Mouse (Mus musculus) CD4-positive, CD25-positive, alpha-beta regulatory T cell, adult 2 months (primary cell): Measurements from ENCODE around the gene Acod1.

Experiments
- DNase-seq: peaks from one replicate; pipeline ENCODE4 v3.0.0-alpha.2; 2012; ENCODE audit warnings: low read depth, low spot score

Gene Acod1

DNA sequence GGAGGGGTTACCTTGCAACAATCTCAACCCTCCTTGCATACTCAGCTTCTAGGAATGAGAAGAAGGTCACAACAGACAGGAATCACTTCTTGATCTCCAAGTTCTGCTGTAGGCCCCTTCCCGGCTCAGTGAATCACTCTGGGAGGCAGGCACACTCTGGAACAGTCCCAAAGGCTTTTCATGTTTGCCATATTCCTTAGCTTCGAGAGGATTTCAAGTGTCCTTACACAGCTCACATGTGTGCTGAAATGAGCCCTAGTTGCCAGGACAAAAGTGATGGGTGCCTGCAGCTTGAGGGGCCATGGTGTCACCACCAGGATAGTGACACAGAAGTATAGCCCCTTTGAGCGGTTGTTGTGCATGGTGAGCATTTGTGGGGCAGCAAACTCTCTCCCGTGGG, 26.0 kb downstream of the Acod1 start:
- DNase-seq = no peak

DNA sequence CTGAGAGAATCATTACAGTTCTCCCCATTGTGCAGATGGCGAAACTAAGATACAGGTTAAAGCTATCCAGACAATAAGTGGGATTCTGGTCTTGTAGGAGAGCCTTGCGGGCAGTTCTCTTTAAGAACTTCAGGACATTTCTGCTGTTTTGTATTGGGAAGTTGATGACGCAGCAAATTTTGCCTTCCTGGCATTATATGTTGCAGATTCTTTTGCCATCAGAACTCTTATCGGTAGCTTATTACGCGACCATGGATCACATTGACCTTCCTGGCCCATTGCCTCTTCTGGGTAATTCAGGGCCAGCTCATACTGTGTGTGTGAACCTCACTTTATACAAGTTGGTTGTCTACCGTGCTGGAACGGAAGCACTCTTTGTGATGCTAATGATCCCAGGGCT, 27.0 kb downstream of the Acod1 start:
- no peak for DNase-seq

DNA sequence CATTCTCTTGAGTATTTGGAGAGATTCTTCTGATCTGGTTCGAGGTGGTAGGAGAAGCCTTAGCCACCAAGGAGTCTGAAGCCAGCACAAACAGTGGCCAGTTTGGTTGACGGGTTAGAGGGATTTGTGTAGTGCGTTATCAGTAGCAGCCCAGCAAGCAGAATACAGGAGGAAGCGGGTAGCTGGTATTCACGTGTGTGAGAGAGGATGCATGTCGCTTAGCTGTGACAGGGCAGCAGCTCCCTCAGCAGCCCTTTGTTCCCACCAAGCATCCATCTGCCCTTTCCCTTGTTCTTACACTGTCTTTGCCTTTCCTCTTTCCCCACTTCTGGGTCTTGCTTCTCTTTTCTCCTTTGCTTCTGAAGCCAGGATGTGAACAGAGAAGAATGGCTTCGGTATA, 28.4 kb downstream of the Acod1 start:
- no peak for DNase-seq

DNA sequence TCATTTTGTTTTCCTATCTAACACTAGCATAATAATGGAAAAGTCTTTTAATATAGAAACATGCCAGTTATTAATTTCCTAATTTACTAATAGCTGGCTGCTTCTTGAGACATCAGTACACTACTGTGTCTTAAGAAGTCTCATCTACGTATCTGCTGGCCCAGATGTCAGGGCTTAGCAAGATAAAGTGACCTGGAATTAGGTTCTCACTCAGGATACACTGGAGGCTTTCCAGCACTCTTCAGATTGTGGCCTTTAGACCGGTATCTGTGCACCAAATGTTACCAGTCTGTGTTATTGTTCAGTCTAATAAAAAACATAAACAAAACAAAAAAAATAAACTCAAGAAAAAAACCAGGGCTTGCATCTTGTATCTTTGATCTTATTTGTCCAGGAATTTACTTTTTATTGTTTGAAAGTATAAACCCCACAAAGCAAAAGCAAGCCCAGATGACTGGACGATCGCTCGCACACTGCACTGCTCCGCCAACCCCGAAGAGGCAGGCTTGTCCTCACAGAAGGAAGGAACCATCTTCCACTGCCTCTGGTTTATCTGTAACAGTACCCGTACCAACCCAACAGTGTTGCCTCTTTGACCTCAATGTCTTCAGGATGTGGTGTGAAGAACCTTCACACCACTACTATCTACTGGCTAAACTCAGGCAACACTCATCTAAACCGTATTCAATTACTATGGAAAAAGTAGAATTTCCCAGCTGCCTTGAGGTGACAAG, 30.7 kb downstream of the Acod1 start:
- DNase-seq = no peak

DNA sequence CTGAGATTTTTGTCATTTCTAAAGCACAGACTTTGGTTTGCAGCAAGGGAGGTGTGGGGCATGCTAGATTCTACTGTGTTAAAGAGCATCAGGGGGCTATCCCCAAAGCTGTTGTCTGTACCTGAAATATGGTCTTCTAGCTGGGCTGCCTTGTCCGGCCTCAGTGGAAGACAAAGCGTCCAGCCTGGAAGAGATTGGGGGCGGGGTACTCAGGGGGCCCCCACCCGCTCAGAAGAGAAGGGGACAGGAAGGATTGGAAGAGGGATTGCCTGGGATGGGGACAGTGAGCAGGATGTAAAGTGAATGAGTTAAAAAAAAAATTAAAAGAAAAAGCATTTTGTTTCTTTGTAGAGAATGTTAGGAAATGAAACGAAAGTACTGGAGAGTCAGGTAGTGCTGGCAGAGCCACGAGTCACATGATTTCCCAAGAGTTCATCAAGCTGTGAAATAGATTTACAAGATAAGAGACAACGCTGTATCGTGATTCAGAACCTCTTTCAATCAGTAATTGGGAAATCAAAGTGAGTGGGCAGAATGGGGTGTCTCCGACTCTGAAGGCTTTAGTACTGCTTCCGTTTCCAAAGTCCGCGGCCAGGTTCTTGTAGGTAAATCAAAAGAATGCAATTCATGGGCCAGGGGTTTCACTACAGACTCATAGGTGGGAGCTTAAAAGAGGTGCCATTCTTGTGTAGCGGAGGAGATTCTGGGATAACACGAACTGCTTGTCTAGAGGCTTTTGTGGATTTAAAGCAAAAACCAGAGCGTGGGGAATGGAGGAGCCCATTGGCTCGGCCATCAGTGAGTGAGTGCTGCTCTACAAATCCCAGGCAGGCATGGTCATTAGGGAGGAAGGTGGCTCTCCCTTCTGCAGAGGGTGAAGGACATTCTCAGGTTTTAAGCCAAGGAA, 31.5 kb downstream of the Acod1 start:
- DNase-seq = no peak

DNA sequence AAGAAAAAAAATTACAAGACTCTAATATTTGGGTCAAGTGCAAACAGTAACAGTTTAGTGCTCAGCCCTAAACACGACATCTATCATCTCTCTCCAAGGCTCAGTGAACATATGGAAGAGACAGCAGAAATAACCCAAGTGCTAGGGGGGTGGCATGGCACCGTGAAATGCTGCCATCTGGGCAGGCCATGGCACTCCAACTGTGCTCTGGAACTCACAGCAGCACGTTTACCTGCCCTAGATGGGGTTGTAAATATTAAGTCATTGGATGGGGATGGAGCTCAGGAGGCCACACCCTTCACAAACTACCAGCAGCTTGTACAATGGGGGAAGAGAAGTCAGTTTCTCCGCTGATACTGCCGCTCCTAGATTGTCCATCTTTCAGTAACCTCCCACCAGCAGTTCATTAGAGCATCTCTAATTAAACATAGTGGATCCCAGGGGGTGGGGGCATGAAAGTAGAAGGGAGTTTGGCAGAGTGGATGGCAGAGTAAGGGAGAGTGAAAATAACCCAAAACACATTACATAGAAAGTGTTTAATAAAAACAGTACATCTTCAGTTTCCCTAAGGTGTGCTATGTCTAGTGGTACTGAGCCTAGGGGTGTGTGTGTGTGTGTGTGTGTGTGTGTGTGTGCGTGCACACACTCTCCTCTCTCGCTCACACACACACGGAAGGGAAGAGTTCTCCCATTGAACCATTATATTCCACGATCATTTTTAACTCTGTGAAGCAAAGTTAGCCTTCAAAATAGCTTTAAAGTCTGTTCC, 32.6 kb downstream of the Acod1 start:
- DNase-seq = no peak

DNA sequence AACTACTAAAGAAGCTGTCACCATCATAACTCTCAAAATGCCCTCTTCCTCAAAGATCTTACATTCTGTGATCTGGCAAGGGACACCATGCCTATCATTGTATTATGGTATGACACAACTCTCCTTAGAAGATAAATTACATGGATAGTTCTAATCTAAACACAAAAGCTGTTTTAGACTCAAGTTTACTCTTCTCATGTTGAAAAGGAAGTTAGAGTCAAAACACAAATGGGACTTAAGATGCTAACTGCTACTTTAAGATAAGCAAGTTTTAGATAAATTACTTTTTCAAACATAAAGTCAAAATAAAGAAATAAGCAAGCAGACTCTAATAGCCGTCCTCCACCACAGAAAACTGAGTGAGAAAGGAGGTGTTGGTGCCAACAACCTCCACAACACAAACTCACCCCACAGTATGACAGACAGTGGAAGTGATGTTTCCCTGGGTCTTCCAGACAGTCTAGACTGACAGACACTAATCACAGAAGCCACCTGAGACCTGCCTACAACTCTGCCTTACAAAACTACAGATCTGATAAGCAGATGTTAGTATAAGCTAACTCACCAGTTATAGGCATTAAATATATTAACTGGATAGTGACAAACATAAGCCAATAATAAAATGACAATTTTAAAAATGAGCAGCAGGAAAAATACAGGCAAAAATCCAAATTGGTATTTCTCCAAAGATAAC, 39.2 kb downstream of the Acod1 start:
- no peak for DNase-seq

DNA sequence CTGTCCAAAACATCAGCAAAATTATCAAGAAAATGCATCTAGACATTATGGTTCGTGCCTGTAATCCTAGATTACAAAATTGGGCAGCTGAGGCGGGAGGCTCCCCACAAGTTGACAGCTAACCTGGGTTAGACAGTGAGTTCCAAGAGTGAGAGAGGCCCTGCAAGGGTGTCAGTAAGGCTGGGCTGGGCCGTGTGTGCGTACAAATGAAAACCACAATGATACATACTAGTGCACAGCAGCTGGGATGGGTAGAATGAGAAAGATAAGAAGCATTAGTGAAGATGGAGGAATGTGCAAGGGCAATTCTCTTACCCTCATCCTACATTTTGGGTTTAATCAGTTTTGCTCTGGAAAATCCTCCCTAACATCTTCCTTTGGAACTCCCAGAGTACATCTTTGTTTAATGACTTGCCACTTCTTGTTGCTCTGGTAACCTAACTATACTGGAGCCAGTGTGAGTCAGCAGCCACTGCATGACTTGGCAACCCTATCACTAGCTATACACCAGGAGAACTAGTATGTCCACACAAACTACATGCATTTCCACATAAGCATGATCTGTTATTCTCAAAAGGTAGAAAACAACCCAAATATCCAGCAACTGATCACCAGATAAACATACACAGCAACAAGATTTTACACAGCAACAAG, 40.0 kb downstream of the Acod1 start:
- DNase-seq = no peak

DNA sequence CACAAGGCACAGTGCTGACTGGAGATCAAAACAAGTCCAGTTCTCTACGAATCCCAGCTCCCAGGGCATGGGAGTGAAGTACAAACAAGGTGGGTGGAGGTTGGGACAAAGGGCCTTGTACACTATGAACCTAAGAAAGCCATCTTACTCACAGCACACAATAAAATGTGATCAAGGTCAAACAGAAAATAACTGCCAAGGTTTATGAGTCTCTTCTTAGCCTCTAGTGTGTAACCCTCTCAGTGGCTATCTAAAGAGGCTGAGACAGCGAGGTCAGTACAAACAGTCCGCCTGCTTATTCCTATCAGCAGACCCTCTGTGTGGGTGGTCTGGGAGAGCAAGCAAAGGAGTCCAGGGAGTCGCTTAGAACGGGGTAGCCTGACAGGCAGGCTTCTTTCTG, 41.1 kb downstream of the Acod1 start:
- no peak for DNase-seq

DNA sequence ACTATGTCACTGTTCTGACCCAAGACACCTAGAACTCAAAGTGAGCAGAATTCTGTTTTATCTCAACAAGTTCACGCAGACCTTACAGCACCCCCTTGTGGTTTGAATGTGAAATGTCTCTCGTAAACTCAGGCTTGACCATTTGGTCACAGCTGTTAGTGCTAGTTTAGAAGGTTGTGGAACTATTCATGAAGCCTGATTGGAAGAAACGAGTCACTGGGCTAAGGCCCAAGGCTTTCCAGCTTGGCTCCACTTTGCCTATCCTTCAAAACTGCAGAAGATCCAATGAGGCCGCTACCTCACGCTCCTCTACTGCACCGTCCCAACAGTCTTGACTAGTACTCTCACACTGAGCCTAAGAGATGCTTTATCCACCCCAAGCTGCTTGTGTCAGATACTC, 41.8 kb downstream of the Acod1 start:
- DNase-seq = peak; percentile 76

DNA sequence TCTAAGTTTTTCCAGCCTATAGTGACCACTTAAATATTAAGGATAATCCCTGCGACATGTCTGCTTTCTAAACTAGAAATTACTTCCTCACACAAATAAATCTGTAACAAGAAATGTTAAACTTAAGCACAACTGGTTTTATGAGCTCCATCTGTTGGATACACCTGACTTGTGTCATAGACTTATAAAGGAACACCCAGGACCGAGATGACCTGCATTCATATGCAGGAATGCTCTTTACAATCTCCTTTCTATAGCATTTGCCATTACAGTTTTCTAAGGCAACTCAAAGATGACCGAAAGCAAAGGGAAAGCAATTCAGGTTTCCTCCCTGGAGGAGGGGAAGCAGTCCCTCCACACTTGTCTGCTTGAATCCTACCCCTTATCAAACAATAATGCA, 46.5 kb downstream of the Acod1 start:
- DNase-seq = no peak

DNA sequence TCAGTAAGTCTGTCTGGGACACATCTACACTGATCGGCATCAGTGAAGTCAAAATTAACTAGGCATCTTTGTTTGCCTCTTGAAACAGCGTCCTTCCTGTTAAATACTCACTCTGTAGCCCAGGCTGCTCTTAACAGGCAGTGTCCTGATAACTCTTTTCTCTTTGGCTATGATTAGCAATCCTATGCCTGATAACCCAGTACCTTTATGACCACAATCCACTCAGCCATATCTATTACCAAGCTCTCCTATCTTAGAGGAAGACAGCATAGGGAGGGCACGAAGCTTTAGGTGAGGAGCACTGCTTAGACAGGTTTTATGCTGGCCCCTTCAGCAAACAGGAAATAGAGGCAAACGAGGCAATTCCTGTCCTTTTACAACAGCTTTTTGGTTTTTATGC, 46.9 kb downstream of the Acod1 start:
- peak; percentile 35 for DNase-seq

DNA sequence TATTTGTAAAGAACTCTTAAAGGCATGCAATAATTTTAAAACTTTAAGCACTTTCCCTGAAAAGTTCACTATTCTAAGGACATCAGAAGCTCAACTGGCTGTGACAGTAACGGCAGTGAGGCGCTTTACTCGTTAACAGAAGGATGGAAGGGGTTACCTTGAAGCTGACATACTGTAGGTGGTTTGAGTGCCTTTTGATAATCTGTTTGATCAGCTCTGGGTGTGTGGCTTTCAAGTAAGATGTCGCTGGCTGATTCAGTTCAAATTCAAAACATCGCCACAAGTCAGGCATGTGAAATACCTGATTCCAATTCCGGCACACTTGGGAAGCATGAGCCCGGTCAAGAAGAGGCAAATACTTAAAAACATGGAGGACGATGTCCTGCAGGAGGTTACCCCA, 48.3 kb downstream of the Acod1 start:
- peak; percentile 42 for DNase-seq

DNA sequence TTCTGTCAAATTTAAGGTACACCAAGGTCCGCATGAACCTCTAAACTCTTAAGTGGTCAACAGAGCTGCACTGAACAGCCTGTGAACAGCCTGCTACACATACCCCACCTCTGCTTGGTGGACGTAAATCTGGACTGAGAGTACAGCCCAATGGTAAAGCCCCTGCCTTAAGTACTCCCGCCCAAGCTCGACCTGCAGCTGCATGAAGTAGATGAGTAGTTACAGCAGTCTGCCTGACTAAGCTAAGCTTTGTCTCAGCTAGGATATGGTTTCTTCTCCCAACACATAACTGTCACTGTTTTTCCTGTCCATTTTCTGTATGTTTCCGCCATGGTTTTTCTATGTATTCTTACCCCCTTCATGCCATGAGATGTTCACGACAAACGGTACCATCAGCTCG, 49.0 kb downstream of the Acod1 start:
- DNase-seq = no peak

DNA sequence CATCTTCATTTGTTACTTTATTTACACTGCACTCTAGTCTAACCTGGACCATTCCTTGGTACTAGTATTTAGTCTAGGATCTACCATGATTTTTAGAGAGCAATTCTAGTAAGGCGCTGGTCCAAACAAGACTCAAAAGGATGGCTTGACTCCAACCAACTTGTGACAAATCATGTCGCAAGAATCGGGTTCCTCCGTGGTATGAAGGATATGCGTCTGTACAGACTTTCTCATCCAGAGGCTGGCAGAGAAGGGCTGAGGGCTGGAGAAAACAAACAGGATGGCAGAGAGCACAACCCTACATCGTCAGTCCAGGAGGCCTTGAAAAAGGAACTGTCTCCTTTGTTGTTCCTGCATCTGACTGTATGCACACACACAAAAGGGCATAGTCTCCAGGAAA, 49.8 kb downstream of the Acod1 start:
- no peak for DNase-seq

DNA sequence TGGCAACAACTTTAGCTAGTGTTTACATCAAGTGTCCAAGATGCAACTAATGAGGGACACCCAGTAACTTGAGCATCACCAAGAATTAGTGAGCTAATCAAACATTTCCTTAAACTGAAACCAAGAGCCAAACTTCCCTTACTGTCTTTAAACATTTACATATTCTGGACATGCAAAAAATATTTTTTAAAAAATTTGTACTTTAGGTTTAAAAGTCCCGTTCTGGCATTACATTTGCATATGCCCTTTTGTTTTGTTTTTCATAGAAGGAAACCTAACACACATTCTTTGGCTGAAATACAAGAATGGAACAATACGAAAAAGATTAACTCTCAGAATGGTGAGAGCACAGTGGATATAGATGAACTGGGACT, 51.4 kb downstream of the Acod1 start:
- no peak for DNase-seq

DNA sequence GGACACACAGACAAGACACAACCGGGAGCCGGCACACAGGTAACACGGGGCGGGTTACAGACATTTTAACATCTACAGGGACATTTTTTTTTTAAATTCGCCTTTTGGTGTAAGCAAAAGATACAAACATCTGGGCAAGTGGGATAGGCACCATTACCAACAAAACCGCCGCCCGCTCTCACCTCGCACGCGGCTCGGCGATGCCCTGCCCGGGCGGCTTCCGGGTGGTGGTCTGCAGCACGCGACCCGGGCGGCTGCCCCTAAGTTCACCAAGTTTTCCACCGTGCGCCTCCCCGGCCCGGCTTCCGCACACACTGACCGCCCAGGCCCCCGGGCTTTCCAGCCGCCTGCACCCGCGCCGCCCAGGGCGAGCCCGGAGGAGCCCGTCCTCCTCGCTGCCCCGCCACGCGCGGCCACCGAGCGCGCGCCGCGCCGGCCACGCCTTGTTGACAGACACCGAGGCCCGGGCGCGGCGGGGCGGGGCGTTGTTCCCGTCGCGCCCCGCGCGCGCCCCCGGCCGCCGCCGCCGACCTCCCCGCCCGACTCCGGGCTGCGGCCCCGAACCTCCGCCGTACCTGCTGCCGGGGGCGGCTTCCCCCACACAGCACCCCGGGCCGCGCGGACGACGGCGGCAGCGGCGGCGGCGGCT, 51.9 kb downstream of the Acod1 start:
- peak; percentile 89 for DNase-seq

DNA sequence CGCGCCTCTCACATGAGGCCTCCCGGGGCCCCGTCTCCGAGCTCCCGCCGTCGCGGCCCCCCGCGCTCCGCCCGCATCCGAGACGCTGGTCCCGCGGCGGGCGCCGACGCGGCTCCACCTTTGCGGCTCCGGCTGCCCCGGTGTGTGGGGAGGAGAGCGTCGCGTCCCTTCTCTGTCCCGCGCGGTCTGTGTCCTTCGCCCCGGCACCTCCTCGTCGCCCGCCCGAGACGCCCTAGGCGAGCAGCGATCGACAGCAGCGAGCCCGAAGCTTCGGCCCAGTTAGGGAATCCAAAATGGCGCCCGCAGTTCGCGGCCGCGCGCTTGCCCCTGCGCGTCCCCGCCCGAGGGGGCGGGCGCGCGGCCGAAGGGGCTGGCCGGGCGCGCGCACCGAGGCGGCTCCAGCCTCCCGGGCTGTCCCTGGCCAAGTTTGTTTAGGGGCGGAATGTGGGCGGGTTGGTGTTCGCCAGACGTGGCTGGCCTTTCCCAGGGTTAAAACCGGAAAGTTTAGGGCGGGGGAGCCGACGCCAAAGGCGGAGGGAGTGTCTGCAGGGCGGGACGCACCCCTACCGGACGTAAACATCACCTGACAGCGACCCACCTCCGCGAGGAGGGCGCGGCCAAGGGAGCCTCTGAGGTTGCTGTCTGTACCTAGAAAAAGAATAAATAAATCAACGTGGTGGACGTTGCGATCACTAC, 52.6 kb downstream of the Acod1 start, which contains the start of gene Fbxl3:
Gene Fbxl3, minus strand, starts transcription at position 329 of the 696 bp plus-strand sequence.
- DNase-seq = peak; percentile 94

DNA sequence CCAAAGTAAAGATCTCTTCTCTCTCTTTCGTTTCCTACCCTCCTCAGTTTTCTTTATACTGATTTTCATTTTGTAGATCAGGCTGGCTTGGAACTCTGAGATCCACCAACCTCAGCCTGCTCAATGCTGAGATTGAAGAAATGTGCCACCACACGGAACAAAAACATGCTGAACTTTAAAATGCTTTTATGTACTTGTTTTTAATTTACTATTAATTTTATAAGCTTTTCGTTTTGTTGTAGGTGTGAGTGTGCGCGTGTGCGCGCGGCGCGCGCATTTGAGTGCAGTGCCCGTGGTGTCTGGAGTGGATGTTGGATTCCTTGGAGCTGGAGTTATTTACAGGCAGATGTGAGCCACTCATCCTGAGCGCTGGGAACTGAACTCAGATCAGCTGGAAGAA, 53.5 kb downstream of the Acod1 start:
- DNase-seq = no peak

DNA sequence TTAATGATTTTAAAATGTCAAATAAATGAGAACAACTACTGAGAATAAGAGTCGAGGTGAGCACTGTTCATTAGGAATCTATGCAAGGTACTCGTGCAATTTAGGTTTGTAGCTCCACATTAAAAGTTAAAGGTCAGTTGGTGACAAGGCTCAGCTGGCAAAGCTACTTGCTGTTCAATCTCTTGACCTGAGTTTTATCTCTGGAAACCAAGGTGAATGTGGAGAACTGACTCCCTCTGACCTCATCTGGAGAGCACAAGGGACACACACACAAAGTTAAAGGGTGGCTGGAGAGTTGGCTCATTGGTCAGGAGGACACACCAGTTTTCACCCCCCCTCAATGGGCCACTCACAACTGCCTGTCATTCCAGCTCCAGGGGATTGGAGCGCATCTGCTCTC, 54.4 kb downstream of the Acod1 start:
- DNase-seq = no peak
